Mouse (Mus musculus): Measurements from ENCODE around the gene Ndufb7. TPM values are rescaled to one million over a fixed set of nuclear protein-coding genes. Genes with fewer than 3 reads are reported as not detected.
A peak's percentile ranks its signal among the peaks of the same experiment; 100 is the strongest.
"Not testable (repeated sequence)": the region's sequence is repeated elsewhere in the genome, so short reads cannot be mapped to it uniquely, and the experiment has no call there.

Gene Ndufb7
- polyA plus RNA-seq, 1 experiment from 2014 or later: 342 TPM

DNA sequence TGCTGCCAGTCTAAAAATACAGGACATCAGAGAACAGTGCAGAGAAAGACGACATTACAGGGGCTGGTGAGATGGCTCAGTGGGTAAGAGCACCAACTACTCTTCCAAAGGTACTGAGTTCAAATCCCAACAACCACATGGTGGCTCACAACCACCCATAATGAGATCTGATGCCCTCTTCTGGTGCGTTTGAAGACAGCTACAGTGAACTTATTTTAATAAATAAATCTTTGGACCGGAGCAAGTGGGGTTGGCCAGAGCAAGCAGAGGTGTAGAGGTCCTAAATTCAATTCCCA, 28.5 kb downstream of the Ndufb7 start:
- peaks cover 43% of the 10 kb centered on the region for H3K4me1 ChIP-seq
- peaks cover 22% of the 10 kb centered on the region for H3K36me3 ChIP-seq (replicated peaks)
- DNase-seq (ENCODE audit: extremely low spot score, low spot score); H3K9me3 ChIP-seq; H3K27me3 ChIP-seq (ENCODE audit: poor library complexity, severe bottlenecking): not testable (repeated sequence)
- WGBS: 62% methylated on average over 3 of the region's 3 CpGs
- peak overlapping the region; percentile 96 for H3K27ac ChIP-seq
- H3K4me3 ChIP-seq: peak overlapping the region; percentile 88

DNA sequence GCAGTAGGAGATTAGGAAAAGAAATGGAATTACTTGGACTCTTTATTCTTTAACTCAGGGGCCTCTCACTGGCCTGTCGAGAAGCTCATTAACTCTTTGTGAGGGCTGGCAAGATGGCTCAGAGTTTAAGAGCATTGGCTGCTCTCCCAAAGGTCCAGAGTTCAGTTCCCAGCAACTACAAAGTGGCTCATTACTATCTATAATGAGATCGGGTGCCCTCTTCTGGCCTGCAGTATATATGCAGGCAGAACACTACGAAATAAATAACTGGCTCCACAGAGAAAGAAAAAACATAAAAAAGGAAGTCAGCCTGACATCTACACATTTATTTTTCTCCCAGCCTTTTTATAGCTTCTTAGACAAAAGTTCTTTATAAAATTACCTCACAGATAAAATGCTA, 29.9 kb downstream of the Ndufb7 start:
- H3K27me3 ChIP-seq (ENCODE audit: poor library complexity, severe bottlenecking): no peaks in the 10 kb centered on the region
- DNase-seq (ENCODE audit: extremely low spot score, low spot score): no peak
- WGBS: 31% methylated on average over 3 of the region's 3 CpGs

DNA sequence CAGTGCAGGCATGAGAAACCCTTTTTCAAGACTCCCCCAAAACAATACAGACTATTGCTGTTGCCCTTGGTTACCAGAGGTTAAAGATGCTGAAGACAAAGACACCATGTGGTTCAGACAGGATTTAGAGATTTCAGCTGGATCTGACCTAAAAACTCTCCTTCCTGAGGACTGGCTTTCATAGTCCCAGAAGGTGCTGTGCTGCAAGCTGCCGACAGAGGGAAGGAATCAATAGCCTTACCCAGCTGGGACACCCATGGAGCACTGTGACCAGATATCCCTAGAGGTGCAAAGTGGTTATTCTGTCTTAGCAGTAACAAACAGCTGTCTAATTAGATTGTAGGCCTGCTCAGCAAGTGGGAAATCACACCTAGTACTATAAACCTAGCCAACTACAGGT, 31.7 kb downstream of the Ndufb7 start:
- 21% methylated on average over 1 of the region's 1 CpGs for WGBS

More for the DNA sequence above, 29.9 kb downstream of the Ndufb7 start:
- Histone ChIP-seq H3K9me3 (no peaks in the 10 kb centered on the region), H3K4me3 (no peak overlapping the region), H3K4me1 (peaks cover 34% of the 10 kb centered on the region), H3K27ac (no peak overlapping the region), H3K36me3 (replicated peaks) (peaks cover 11% of the 10 kb centered on the region)

DNA sequence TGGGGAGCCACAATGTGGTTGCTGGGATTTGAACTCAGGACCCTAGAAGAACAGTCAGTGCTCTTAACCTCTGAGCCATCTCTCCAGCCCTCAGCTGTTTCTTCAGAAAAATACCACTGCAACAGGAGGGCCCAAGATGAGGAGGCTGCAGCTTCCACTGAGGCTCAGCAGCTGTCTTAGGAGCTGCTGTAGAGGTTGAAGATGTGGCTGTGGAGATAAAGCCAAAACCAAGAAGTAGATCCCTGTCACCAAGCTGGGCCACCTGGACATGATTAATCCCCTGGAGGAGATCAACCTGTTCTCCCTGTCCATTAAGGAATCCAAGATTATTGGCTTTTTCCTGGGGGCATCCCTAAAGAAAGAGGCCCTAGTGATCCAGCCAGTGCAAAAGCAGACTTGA, 33.3 kb downstream of the Ndufb7 start:
- no peak for DNase-seq (ENCODE audit: extremely low spot score, low spot score)
- Histone ChIP-seq H3K4me1 (peaks cover 13% of the 10 kb centered on the region), H3K27ac (no peak overlapping the region), H3K27me3 (ENCODE audit: poor library complexity, severe bottlenecking) (no peaks in the 10 kb centered on the region), H3K4me3 (no peak overlapping the region), H3K36me3 (replicated peaks) (no peaks in the 10 kb centered on the region), H3K9me3 (no peaks in the 10 kb centered on the region)

More for the DNA sequence above, 31.7 kb downstream of the Ndufb7 start:
- H3K36me3 ChIP-seq (replicated peaks): no peaks in the 10 kb centered on the region
- H3K27me3 ChIP-seq (ENCODE audit: poor library complexity, severe bottlenecking): no peaks in the 10 kb centered on the region
- no peak for DNase-seq (ENCODE audit: extremely low spot score, low spot score)
- peaks cover 18% of the 10 kb centered on the region for H3K4me1 ChIP-seq
- H3K9me3 ChIP-seq: no peaks in the 10 kb centered on the region
- H3K27ac ChIP-seq: no peak overlapping the region
- no peak overlapping the region for H3K4me3 ChIP-seq

DNA sequence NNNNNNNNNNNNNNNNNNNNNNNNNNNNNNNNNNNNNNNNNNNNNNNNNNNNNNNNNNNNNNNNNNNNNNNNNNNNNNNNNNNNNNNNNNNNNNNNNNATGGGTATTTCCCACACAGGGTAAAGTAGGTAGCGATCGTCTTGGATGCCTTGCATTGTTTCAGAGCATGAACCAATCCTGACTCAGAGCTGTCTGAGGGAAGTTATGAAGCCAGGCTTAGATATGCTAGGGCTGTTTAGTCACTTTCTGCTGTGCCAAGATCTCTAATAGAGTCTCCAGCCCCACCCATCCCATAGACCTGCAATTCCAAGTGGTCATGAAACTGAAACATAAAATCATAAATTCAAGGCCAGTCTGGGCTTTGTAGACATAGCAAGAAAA, 36.2 kb downstream of the Ndufb7 start:
- no peak overlapping the region for H3K4me3 ChIP-seq
- H3K36me3 ChIP-seq (replicated peaks): no peaks in the 10 kb centered on the region
- peaks cover 18% of the 10 kb centered on the region for H3K4me1 ChIP-seq
- H3K27ac ChIP-seq: no peak overlapping the region
- H3K27me3 ChIP-seq (ENCODE audit: poor library complexity, severe bottlenecking): no peaks in the 10 kb centered on the region
- WGBS: 85% methylated on average over 2 of the region's 2 CpGs
- no peak for DNase-seq (ENCODE audit: extremely low spot score, low spot score)
- no peaks in the 10 kb centered on the region for H3K9me3 ChIP-seq

DNA sequence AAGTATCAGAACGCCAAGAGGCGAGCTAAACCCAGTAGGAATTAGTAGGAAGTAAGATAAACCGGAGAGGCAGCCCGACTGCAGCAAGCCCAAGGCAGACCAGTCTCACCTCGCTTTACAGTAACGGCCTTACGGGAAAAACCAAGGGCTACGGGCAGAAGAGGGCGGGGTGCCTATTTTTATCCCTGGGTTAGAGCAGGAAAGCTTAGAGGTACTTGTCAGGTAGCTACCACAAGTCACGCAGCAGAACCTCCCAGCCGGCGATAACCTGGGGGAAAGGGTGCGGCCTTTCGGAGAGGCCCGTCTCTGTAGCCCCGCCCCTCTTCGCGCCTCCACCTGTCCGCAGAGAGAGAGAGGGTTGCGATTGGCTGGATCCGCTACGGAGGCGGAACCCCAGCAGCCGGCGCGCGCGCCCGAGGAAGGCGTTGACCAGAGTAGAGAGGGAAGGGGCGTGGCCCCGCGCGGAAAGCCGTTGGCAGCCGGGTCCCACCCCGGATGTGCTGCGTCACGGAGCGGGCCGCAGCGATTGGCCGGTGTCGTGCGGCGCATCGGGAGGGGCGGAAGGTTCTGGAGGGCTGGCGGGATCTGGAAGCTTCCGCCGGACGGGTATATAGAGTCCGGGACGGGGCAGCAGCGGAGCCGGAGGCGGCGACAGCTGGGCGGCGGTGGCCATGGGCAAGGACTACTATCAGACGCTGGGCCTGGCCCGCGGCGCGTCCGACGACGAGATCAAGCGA, 41.4 kb downstream of the Ndufb7 start, which contains the start of the genes Tecr and Dnajb1:
Gene Tecr, minus strand, starts transcription at position 311 of the 737 bp plus-strand sequence.
Gene Dnajb1, plus strand, starts transcription at position 533 of the 737 bp plus-strand sequence.
- peak; percentile 99 for DNase-seq (ENCODE audit: extremely low spot score, low spot score)
- Histone ChIP-seq H3K4me1 (peaks cover 26% of the 10 kb centered on the region), H3K27ac (peak within 1 kb of the TSS; percentile 97), H3K4me3 (peak within 1 kb of the TSS; percentile 85), H3K9me3 (no peaks in the 10 kb centered on the region), H3K36me3 (replicated peaks) (peaks cover 35% of the 10 kb centered on the region), H3K27me3 (ENCODE audit: poor library complexity, severe bottlenecking) (no peaks in the 10 kb centered on the region)
- WGBS: under 1% methylated on average over 69 of the region's 69 CpGs

DNA sequence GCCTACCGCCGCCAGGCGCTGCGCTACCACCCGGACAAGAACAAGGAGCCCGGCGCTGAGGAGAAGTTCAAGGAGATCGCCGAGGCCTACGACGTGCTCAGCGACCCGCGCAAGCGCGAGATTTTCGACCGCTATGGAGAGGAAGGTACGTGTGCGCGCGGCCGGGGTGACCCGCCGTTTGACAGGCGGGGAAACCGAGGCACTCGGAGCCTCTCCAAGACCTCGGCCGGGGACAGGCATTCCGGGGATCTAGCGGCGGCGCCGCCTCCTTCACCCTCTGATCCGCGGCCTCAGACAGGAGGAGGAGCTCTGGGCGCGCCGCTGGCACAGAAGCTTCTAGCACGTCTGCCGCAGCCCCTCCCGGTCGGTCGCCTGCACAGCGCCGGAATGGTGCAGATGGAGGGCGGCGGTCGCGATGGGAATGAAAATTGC, 41.9 kb downstream of the Ndufb7 start:
- Histone ChIP-seq H3K4me3 (peak overlapping the region; percentile 85), H3K4me1 (peaks cover 26% of the 10 kb centered on the region), H3K27me3 (ENCODE audit: poor library complexity, severe bottlenecking) (no peaks in the 10 kb centered on the region), H3K36me3 (replicated peaks) (peaks cover 40% of the 10 kb centered on the region), H3K9me3 (no peaks in the 10 kb centered on the region), H3K27ac (peak overlapping the region; percentile 97)
- under 1% methylated on average over 51 of the region's 51 CpGs for WGBS
- DNase-seq (ENCODE audit: extremely low spot score, low spot score): peak; percentile 81

DNA sequence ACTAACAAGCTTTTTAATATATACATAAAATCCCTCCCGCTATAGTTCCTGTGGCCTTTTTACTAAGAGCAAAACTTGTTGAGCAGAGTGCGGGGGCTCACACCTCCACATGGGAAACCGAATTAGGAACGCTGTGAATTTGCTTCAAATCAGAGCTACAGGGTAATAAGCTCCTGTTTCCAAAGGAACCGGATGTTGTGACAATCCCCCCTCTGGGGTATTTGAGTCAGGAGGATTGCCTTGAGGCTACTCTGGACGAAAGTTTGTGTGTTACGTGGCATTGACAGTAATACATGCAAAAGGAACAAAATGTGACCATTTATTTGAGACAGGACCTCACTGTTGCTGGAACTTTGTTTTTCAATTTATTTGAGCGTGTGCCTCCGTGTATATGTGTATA, 42.6 kb downstream of the Ndufb7 start:
- no peak for DNase-seq (ENCODE audit: extremely low spot score, low spot score)
- Histone ChIP-seq H3K27me3 (ENCODE audit: poor library complexity, severe bottlenecking) (no peaks in the 10 kb centered on the region), H3K4me3 (peak overlapping the region; percentile 85), H3K36me3 (replicated peaks) (peaks cover 46% of the 10 kb centered on the region), H3K4me1 (peaks cover 26% of the 10 kb centered on the region), H3K9me3 (no peaks in the 10 kb centered on the region), H3K27ac (peak overlapping the region; percentile 97)
- 42% methylated on average over 9 of the region's 9 CpGs for WGBS

DNA sequence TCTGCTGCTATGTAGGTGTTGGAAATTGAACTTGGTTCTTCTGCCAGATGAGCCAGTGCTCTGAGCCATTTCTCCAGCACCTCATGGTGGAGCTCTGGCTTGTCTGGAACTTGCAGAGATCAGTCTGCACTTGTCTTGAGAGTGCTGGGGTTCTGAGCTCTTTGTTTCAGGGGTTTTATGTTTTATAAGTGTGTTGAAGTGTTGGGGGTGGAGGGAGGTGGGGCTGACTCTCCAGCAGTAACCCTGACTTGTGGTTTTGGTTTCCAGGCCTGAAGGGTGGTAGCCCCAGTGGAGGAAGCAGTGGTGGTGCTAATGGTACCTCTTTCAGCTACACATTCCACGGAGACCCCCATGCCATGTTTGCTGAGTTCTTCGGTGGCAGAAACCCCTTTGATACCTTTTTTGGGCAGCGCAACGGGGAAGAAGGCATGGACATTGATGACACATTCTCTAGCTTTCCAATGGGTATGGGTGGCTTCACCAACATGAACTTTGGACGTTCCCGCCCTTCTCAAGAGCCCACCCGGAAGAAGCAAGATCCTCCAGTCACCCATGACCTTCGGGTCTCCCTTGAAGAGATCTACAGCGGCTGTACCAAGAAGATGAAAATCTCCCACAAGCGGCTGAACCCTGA, 43.2 kb downstream of the Ndufb7 start:
- Histone ChIP-seq H3K36me3 (replicated peaks) (peaks cover 50% of the 10 kb centered on the region), H3K27ac (0 out of 2 replicates have a peak overlapping the region, but pooled peaks have one; percentile 97), H3K27me3 (ENCODE audit: poor library complexity, severe bottlenecking) (no peaks in the 10 kb centered on the region), H3K4me3 (peak overlapping the region; percentile 85), H3K9me3 (no peaks in the 10 kb centered on the region), H3K4me1 (peaks cover 26% of the 10 kb centered on the region)
- WGBS: 94% methylated on average over 10 of the region's 10 CpGs
- DNase-seq (ENCODE audit: extremely low spot score, low spot score): no peak

DNA sequence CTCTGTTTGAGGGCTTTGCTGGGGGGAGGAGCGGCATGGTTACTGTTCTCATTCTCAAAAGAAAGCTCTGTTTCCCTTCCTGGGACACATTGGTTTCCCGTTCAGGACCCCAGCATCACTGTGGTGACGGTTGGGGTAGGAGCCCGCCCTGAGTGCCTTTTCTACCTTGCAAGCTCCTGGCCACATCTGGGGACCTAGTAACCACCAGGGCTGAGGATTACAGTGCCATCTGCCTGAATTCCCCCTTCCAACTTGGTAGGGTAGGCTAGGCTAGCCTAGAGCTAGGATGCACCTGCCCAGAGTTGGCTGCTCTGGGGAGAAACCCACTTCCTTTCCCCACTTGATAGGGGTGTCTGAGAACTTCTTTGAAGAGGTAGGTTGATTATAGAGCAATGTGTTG, 45.5 kb downstream of the Ndufb7 start:
- no peaks in the 10 kb centered on the region for H3K27me3 ChIP-seq (ENCODE audit: poor library complexity, severe bottlenecking)
- no peaks in the 10 kb centered on the region for H3K9me3 ChIP-seq
- no peak overlapping the region for H3K27ac ChIP-seq
- H3K36me3 ChIP-seq (replicated peaks): peaks cover 50% of the 10 kb centered on the region
- H3K4me3 ChIP-seq: no peak overlapping the region
- peaks cover 24% of the 10 kb centered on the region for H3K4me1 ChIP-seq
- DNase-seq (ENCODE audit: extremely low spot score, low spot score): no peak
- 95% methylated on average over 4 of the region's 4 CpGs for WGBS

DNA sequence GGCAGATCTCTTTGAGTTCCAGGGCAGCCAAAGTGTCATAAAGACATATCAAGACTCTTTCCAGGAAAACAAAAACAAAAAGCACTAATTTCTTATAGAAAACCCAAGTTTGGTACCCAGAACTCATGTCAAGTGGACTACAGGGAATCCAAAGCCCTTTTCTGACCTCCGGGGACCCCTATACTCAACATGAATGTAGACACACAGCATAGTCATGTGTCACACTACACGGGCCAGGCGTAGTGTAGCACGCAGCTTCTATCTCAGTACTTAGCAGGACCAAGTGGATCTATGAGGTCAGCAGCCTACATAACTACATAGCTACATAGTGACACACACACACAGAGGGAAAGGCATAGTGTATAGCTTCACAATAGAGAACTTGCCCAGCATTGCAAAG, 47.2 kb downstream of the Ndufb7 start:
- no peak for DNase-seq (ENCODE audit: extremely low spot score, low spot score)
- 95% methylated on average over 4 of the region's 4 CpGs for WGBS
- Histone ChIP-seq H3K27ac (no peak overlapping the region), H3K9me3 (no peaks in the 10 kb centered on the region), H3K27me3 (ENCODE audit: poor library complexity, severe bottlenecking) (no peaks in the 10 kb centered on the region), H3K36me3 (replicated peaks) (peaks cover 50% of the 10 kb centered on the region), H3K4me3 (no peak overlapping the region), H3K4me1 (peaks cover 18% of the 10 kb centered on the region)

DNA sequence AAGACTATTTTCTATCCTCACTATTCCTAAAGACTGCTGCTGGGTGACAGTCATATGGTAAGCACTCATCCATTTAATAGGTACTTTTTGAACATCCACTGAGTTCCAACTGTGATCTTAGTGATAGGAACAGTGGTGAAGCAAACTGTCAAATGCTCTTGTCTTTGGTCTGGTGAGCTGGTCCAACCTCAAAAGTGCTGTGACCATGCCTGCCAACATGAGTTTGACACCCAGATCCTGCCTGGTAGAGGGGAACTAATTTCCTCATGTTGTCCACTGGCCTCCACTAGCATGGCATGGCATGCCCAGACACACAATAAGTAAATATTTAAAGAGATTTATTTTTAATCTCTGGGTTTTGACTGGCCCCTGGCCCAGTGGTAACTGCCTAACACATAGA, 50.2 kb downstream of the Ndufb7 start:
- Histone ChIP-seq H3K9me3 (no peaks in the 10 kb centered on the region), H3K27ac (no peak overlapping the region), H3K27me3 (ENCODE audit: poor library complexity, severe bottlenecking) (peaks cover 5% of the 10 kb centered on the region), H3K4me1 (no peaks in the 10 kb centered on the region), H3K36me3 (replicated peaks) (peaks cover 28% of the 10 kb centered on the region), H3K4me3 (no peak overlapping the region)
- DNase-seq (ENCODE audit: extremely low spot score, low spot score): no peak

DNA sequence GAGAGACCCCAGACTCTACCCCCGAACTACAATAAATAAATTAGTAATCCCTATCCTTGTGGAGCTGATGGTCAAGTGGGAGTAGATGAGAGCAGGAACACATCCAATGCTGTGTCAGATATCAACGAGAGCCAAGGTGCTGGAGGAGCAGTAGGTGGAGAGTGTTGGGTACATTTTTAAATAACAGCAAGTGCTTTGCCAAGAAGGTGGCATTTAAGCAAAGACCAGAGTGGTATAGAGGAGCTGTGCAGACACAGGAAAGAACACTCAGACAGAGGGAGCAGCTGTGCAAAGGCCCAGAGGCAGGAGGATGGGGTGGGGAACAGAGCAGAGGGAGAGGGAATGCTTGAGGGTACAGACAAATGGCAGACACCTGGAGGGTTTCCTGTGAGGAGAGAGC, 50.6 kb downstream of the Ndufb7 start:
- no peaks in the 10 kb centered on the region for H3K9me3 ChIP-seq
- peaks cover 23% of the 10 kb centered on the region for H3K36me3 ChIP-seq (replicated peaks)
- H3K27ac ChIP-seq: no peak overlapping the region
- H3K4me1 ChIP-seq: peaks cover 4% of the 10 kb centered on the region
- no peak overlapping the region for H3K4me3 ChIP-seq
- DNase-seq (ENCODE audit: extremely low spot score, low spot score): no peak
- 84% methylated on average over 2 of the region's 2 CpGs for WGBS
- H3K27me3 ChIP-seq (ENCODE audit: poor library complexity, severe bottlenecking): peaks cover 8% of the 10 kb centered on the region
